Mouse (Mus musculus) lung, adult 2 months (tissue): Measurements from ENCODE around the gene Prdm16.

Experiments used
- CTCF ChIP-seq: fragments of 200-500 bp; IDR thresholded peaks from 2 replicates; pipeline ENCODE4 v1.5.1; 2011; ENCODE audit warnings: mild to moderate bottlenecking, low read length, control low read depth; ENCODE audit not compliant: insufficient read depth
- POLR2A ChIP-seq: fragments of 200-500 bp; IDR thresholded peaks from 2 replicates; pipeline ENCODE4 v1.6.1; 2011; ENCODE audit warnings: low read depth, mild to moderate bottlenecking, control low read depth, low read length, borderline replicate concordance; ENCODE audit errors: extremely low read depth

- TF ChIP-seq CTCF (no peak), POLR2A (no peak)
Observed at GRCm38 (mm10) chr4:154442645-154443304, 193.9 kb downstream of the Prdm16 start.
